Mouse (Mus musculus) liver, embryonic 14.5 days (tissue): ENCODE measurements around the gene Syt8.

Experiments used
- CTCF ChIP-seq: IDR thresholded peaks from 2 replicates; pipeline ENCODE4 v1.5.1; 2016; ENCODE audit warnings: antibody characterized with exemption, low read depth, control low read depth
- EP300 ChIP-seq: IDR thresholded peaks from 2 replicates; pipeline ENCODE4 v1.6.1; 2016; ENCODE audit warnings: antibody characterized with exemption, low read depth

DNA sequence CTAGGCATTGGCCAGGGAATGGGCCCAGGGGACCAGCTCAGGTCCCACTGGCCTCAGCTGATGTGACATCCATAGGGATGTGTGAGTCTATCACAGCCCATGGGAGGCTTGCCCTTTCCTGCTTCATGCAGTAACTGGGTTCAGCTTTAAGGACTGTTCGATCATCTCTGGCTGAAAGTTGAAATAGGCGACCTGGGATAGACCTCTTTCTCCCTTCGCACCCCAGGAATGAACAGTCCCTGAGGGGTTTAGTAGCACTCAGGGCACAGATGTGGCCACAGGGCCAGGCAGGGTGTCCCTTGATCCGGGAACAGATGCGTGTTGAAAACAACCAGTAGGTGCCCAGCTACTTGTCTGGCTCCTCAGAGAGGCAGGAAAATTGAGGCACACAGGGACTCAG, 41.6 kb downstream of the Syt8 start:
- TF ChIP-seq CTCF (no peak), EP300 (no peak)
